ENCODE assay signal across 17 mouse cellular contexts in genomic region chr11:77896011-77896410, GRCm38 (mm10). TPM values are rescaled to one million over a fixed set of nuclear protein-coding genes. Genes with fewer than 3 reads are reported as not detected.
A peak's percentile ranks its signal among the peaks of the same experiment; 100 is the strongest.
DNase-seq lines count a peak whose midpoint lies in the region; ATAC-seq and TF ChIP-seq lines count a peak whose summit lies in the region.
"Had no signal": no experiment of that assay in that cellular context is flagged by ENCODE, and none has a peak within 500 bp of the region (broad histone marks: within the 10 kb centered on the region; RNA-seq: fewer than 3 reads in every experiment).

No protein-coding gene starts in this region.

- no peak for TF ChIP-seq POLR2A in brain, embryonic 14.5 days (IDR thresholded peaks at IDR 0.05; ENCODE audit: borderline replicate concordance, extremely low read depth, insufficient read depth, insufficient read length, poor library complexity, severe bottlenecking)

- peak; percentile 3; the same call in 1 of the 2 replicates for TF ChIP-seq CTCF in brain, embryonic 14.5 days (IDR thresholded peaks at IDR 0.05; ENCODE audit: borderline replicate concordance, extremely low read depth, insufficient read depth, insufficient read length)
- no peak; the same call in 1 of the 2 replicates for TF ChIP-seq CTCF in forebrain, postnatal 0 days (IDR thresholded peaks at IDR 0.05; ENCODE audit: low read depth)

- no peaks in the 10 kb centered on the region for H3K9me3 ChIP-seq in forebrain, postnatal 0 days (ENCODE audit: low read length)
- no peaks in the 10 kb centered on the region for H3K9me3 ChIP-seq in midbrain, embryonic 12.5 days
- H3K9me3 ChIP-seq: embryonic facial prominence, embryonic 13.5 days; heart, embryonic 13.5 days had no signal

- H3K4me3 ChIP-seq in forebrain, postnatal 0 days (ENCODE audit: low read depth, low read length) = no peak overlapping the region
- no peak overlapping the region for H3K4me3 ChIP-seq in midbrain, embryonic 12.5 days

- H3K27me3 ChIP-seq in forebrain, postnatal 0 days (ENCODE audit: insufficient read depth, low read length) = no peaks in the 10 kb centered on the region
- peaks cover 41% of the 10 kb centered on the region for H3K27me3 ChIP-seq in midbrain, embryonic 12.5 days

- peaks cover 51% of the 10 kb centered on the region for H3K4me1 ChIP-seq in forebrain, postnatal 0 days (ENCODE audit: insufficient read depth)
- H3K4me1 ChIP-seq in midbrain, embryonic 12.5 days = peaks cover 73% of the 10 kb centered on the region

- no peaks in the 10 kb centered on the region for H3K36me3 ChIP-seq in forebrain, postnatal 0 days (ENCODE audit: insufficient read depth)
- H3K36me3 ChIP-seq in midbrain, embryonic 12.5 days = no peaks in the 10 kb centered on the region
- H3K36me3 ChIP-seq: embryonic facial prominence, embryonic 13.5 days; heart, embryonic 13.5 days had no signal

- 35% methylated on average over 9 of the region's 9 CpGs for WGBS in forebrain, postnatal 0 days
- WGBS in midbrain, embryonic 12.5 days = 66% methylated on average over 9 of the region's 9 CpGs

- H3K4me2 ChIP-seq in forebrain, postnatal 0 days (ENCODE audit: low read depth) = peak overlapping the region; percentile 48
- peak overlapping the region; percentile 53 for H3K4me2 ChIP-seq in midbrain, embryonic 12.5 days (replicated peaks)

- DNase-seq in cerebellum, postnatal 14 days = peak; percentile 72
- no peak for DNase-seq in cerebellum, adult 8-10 months
- peak; percentile 83 for DNase-seq in brain, embryonic 14.5 days (ENCODE audit: low read depth)
- peak; percentile 65 for DNase-seq in forebrain, postnatal 0 days
- DNase-seq in spleen, postnatal 10 days (ENCODE audit: low spot score in 2 of 2) = no peak
- no peak for DNase-seq in ovary, postnatal 14 days (ENCODE audit: low spot score)
- DNase-seq in retina, embryonic 14.5 days (ENCODE audit: low spot score) = no peak
- DNase-seq: kidney, postnatal 14 days; liver; lung, embryonic 14.5 days; right cerebral cortex, adult 18-20 months; spleen, adult 18-20 months had no signal

- peak overlapping the region; percentile 57; the same call in 1 of the 2 replicates for H3K9ac ChIP-seq in forebrain, postnatal 0 days
- H3K9ac ChIP-seq in midbrain, embryonic 12.5 days (replicated peaks) = no peak overlapping the region
- H3K9ac ChIP-seq: lung, embryonic 14.5 days had no signal

- no peak for ATAC-seq in forebrain, postnatal 0 days
- no peak for ATAC-seq in midbrain, embryonic 12.5 days (ENCODE audit: low FRiP score, low read depth)
- ATAC-seq: Patski had no signal

- H3K27ac ChIP-seq in forebrain, postnatal 0 days (ENCODE audit: low read depth, low read length) = peak overlapping the region; percentile 90
- H3K27ac ChIP-seq in midbrain, embryonic 12.5 days (replicated peaks) = peak overlapping the region; percentile 89
- H3K27ac ChIP-seq: embryonic facial prominence, embryonic 13.5 days; heart, embryonic 13.5 days had no signal

RNA-seq across cellular contexts. Expression of gene Pipox, which starts 2.1 kb away (rescaled TPM):
- polyA plus RNA-seq in brain, embryonic 14.5 days (2012; rRNA removed) = 10.0 and 19.2 TPM in 2 replicates
- total RNA-seq in forebrain, postnatal 0 days (2014; rRNA removed) = 3.8 and 6.8 TPM in 2 replicates
- 3.7 and 4.2 TPM in 2 replicates for polyA plus RNA-seq in forebrain, postnatal 0 days (2015; fragmentation: Nextera tagmentation; extraction: Ambion mirVana)
- polyA plus RNA-seq in midbrain, embryonic 12.5 days (2016; fragmentation: Nextera tagmentation; extraction: Ambion mirVana) = 12.0 and 14.4 TPM in 2 replicates
- total RNA-seq: megakaryocyte, adult 5-6 weeks had no signal

RNA-seq across cellular contexts. Expression of gene Sez6, which starts 34.6 kb away (rescaled TPM):
- polyA plus RNA-seq in brain, embryonic 14.5 days (2012; rRNA removed) = 173 and 174 TPM in 2 replicates
- 150 and 194 TPM in 2 replicates for total RNA-seq in forebrain, postnatal 0 days (2014; rRNA removed)
- polyA plus RNA-seq in forebrain, postnatal 0 days (2015; fragmentation: Nextera tagmentation; extraction: Ambion mirVana) = 183 and 214 TPM in 2 replicates
- polyA plus RNA-seq in midbrain, embryonic 12.5 days (2016; fragmentation: Nextera tagmentation; extraction: Ambion mirVana) = 39.5 and 40.3 TPM in 2 replicates
- total RNA-seq: megakaryocyte, adult 5-6 weeks had no signal
- polyA plus RNA-seq: Patski had no signal

Comparison
In these comparisons a context has a peak if more than half of its experiments do, and no peak if none do; other contexts are left out.
1. DNase-seq: peak in cerebellum, postnatal 14 days (2 of 2), brain, embryonic 14.5 days (single experiment) and forebrain, postnatal 0 days (single experiment); none in cerebellum, adult 8-10 months (single experiment), spleen, postnatal 10 days (0 of 2), ovary, postnatal 14 days (single experiment) and retina, embryonic 14.5 days (single experiment).